Mouse (Mus musculus): Measurements from ENCODE around the gene Polk.
A peak's percentile ranks its signal among the peaks of the same experiment; 100 is the strongest.

The Polk gene

GRCm38 (mm10) chr13:96542081-96542889 lies at the start of gene Polk, which contains the start of gene Col4a3bp:
Gene Polk (minus strand): TSS chr13:96542579.
Gene Col4a3bp (plus strand): TSS chr13:96542618.
- DNase-seq (ENCODE audit: low read depth in 1 of 2, low spot score in 2 of 2): peak; percentile 88 to 92

GRCm38 (mm10) chr13:96588642-96589041 lies 46.3 kb upstream of the Polk start:
- DNase-seq (ENCODE audit: low read depth in 1 of 2, low spot score in 2 of 2): no peak

GRCm38 (mm10) chr13:96586540-96586939 lies 44.2 kb upstream of the Polk start:
- no peak for DNase-seq (ENCODE audit: low read depth in 1 of 2, low spot score in 2 of 2)

GRCm38 (mm10) chr13:96584201-96584600 lies 41.8 kb upstream of the Polk start:
- no peak for DNase-seq (ENCODE audit: low read depth in 1 of 2, low spot score in 2 of 2)

GRCm38 (mm10) chr13:96579979-96580378 lies 37.6 kb upstream of the Polk start:
- DNase-seq (ENCODE audit: low read depth in 1 of 2, low spot score in 2 of 2): no peak

GRCm38 (mm10) chr13:96579104-96579503 lies 36.7 kb upstream of the Polk start:
- DNase-seq (ENCODE audit: low read depth in 1 of 2, low spot score in 2 of 2): no peak

GRCm38 (mm10) chr13:96574170-96574569 lies 31.8 kb upstream of the Polk start:
- no peak for DNase-seq (ENCODE audit: low read depth in 1 of 2, low spot score in 2 of 2)

- DNase-seq (ENCODE audit: low read depth in 1 of 2, low spot score in 2 of 2): no peak
These were observed 28.6 kb upstream of the Polk start for GRCm38 (mm10) chr13:96571016-96571361.

- no peak for DNase-seq (ENCODE audit: low read depth in 1 of 2, low spot score in 2 of 2)
These were observed 28.1 kb upstream of the Polk start for GRCm38 (mm10) chr13:96570313-96571015.

GRCm38 (mm10) chr13:96567977-96568376 lies 25.6 kb upstream of the Polk start:
- DNase-seq (ENCODE audit: low read depth in 1 of 2, low spot score in 2 of 2): no peak

- DNase-seq (ENCODE audit: low read depth in 1 of 2, low spot score in 2 of 2): no peak
These were observed 12.7 kb upstream of the Polk start for GRCm38 (mm10) chr13:96555099-96555498.

- DNase-seq (ENCODE audit: low read depth in 1 of 2, low spot score in 2 of 2): peak in 1 of 2 experiments; percentile 7
These were observed 5.6 kb upstream of the Polk start for GRCm38 (mm10) chr13:96547941-96548340.

- DNase-seq (ENCODE audit: low read depth in 1 of 2, low spot score in 2 of 2): no peak
These were observed 4.9 kb upstream of the Polk start for GRCm38 (mm10) chr13:96547250-96547649.

- DNase-seq (ENCODE audit: low read depth in 1 of 2, low spot score in 2 of 2): no peak
These were observed 2.1 kb upstream of the Polk start for GRCm38 (mm10) chr13:96544506-96544905.

- peak in 1 of 2 experiments; percentile 2 for DNase-seq (ENCODE audit: low read depth in 1 of 2, low spot score in 2 of 2)
These were observed 817 bp upstream of the Polk start for GRCm38 (mm10) chr13:96542901-96543891.

GRCm38 (mm10) chr13:96541381-96541780 lies 998 bp downstream of the Polk start:
- DNase-seq (ENCODE audit: low read depth in 1 of 2, low spot score in 2 of 2): no peak

GRCm38 (mm10) chr13:96538103-96538502 lies 4.3 kb downstream of the Polk start:
- no peak for DNase-seq (ENCODE audit: low read depth in 1 of 2, low spot score in 2 of 2)

GRCm38 (mm10) chr13:96536821-96537572 lies 5.4 kb downstream of the Polk start:
- DNase-seq (ENCODE audit: low read depth in 1 of 2, low spot score in 2 of 2): no peak

- no peak for DNase-seq (ENCODE audit: low read depth in 1 of 2, low spot score in 2 of 2)
These were observed 8.6 kb downstream of the Polk start for GRCm38 (mm10) chr13:96533742-96534141.

- DNase-seq (ENCODE audit: low read depth in 1 of 2, low spot score in 2 of 2): no peak
These were observed 10.2 kb downstream of the Polk start for GRCm38 (mm10) chr13:96532176-96532575.

Measured in monocyte, adult 2 months (primary cell).